Mouse (Mus musculus): ENCODE results near the gene Enoph1.

- no peak for TF ChIP-seq CTCF (IDR thresholded peaks at IDR 0.05; ENCODE audit: insufficient read depth, low read depth, low read length)
- no peak for TF ChIP-seq POLR2A (IDR thresholded peaks at IDR 0.05; ENCODE audit: insufficient read depth, low read depth, low read length)
Observed at GRCm38 (mm10) chr5:99994680-99995079, 45.1 kb upstream of the Enoph1 start.

Data from olfactory bulb, adult 2 months (tissue).